Mouse (Mus musculus) hindbrain, embryonic 14.5 days (tissue): Measurements from ENCODE around the gene Pi4k2b. TPM values are rescaled to one million over a fixed set of nuclear protein-coding genes. Genes with fewer than 3 reads are reported as not detected.

ENCODE experiments used
- ATAC-seq: fragments of 200-750 bp; cut with Nextera tagmentation; 2 replicates; pipeline ENCODE4 v1.8.0; 2017; ENCODE audit warnings: moderate number of reproducible peaks, mild to moderate bottlenecking, moderate TSS enrichment, moderate library complexity; ENCODE audit not compliant: low FRiP score
- DNase-seq: peaks from one replicate; pipeline ENCODE4 v3.0.0-alpha.2; 2015; ENCODE audit warnings: low spot score
- H3K27ac ChIP-seq: fragments of 300-500 bp; sonication (generic); 2 replicates; pipeline ENCODE4 v1.5.1; 2014; ENCODE audit warnings: mild to moderate bottlenecking, moderate library complexity
- H3K27me3 ChIP-seq: fragments of 300-500 bp; sonication (generic); 2 replicates; pipeline ENCODE4 v1.6.1; 2014; ENCODE audit warnings: mild to moderate bottlenecking, low read length, mixed read lengths; ENCODE audit not compliant: control insufficient read depth, insufficient read depth
- H3K36me3 ChIP-seq: fragments of 300-500 bp; sonication (generic); replicated peaks from 2 replicates; pipeline ENCODE4 v1.6.1; 2014; ENCODE audit not compliant: control insufficient read depth, insufficient read depth
- H3K4me1 ChIP-seq: fragments of 300-500 bp; sonication (generic); replicated peaks from 2 replicates; pipeline ENCODE4 v1.6.1; 2014; ENCODE audit warnings: antibody characterized with exemption, low read length, mixed read lengths; ENCODE audit not compliant: control insufficient read depth, insufficient read depth
- H3K4me2 ChIP-seq: fragments of 300-500 bp; sonication (generic); replicated peaks from 2 replicates; pipeline ENCODE4 v1.6.1; 2014; ENCODE audit warnings: mild to moderate bottlenecking, moderate library complexity
- H3K4me3 ChIP-seq: fragments of 300-500 bp; sonication (generic); replicated peaks from 2 replicates; pipeline ENCODE4 v1.5.1; 2014; ENCODE audit warnings: mild to moderate bottlenecking, low read length
- H3K9ac ChIP-seq: fragments of 300-500 bp; sonication (generic); 2 replicates; pipeline ENCODE4 v1.6.1; 2014
- H3K9me3 ChIP-seq: fragments of 300-500 bp; sonication (generic); 2 replicates; pipeline ENCODE4 v1.6.1; 2016; ENCODE audit warnings: low read length; ENCODE audit not compliant: control insufficient read depth
- WGBS: fragments of 180-500 bp; shearing (Covaris S2); extraction: QIAGEN DNeasy Blood & Tissue Kit; methylation state at CpG from one replicate; pipeline ENCODE4 v1.1.7; 2014; 5-methylcytosine and 5-hydroxymethylcytosine counted together
- polyA plus RNA-seq: library from polyadenylated mRNA; unstranded; fragments of >200 nt; fragmentation: Nextera tagmentation; extraction: Ambion mirVana; gene quantifications from 2 replicates; pipeline ENCODE4 v1.2.1, GENCODE M21; 2014

Pi4k2b gene
- polyA plus RNA-seq, 1 experiment from 2014 or later, result 7.4 TPM

DNA sequence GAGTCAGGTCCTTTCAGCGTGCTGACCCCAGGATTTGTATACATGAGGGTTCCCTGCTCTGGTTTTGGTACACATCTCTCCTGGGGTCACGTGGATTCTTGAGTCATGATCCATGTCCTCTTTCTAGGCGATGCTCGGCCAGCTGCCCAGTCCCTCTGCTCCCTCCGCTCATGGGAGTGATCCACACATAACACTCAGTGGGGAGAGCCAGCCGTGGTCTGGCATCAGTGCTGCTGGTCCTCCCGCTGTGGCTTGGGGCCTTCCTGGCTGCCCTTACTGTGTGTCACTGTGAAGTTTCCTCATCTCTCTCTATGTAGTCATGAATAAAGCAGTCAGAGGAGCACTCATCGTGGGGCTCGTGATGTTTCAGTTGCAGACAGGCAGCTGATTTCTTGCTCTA is 52.7 kb downstream of the Pi4k2b start:
- Histone ChIP-seq H3K9ac (no peak overlapping the region), H3K4me3 (no peak overlapping the region), H3K4me1 (no peaks in the 10 kb centered on the region), H3K27ac (no peak overlapping the region), H3K36me3 (peaks cover 24% of the 10 kb centered on the region), H3K9me3 (no peaks in the 10 kb centered on the region), H3K27me3 (no peaks in the 10 kb centered on the region), H3K4me2 (no peak overlapping the region)
- DNase-seq, result no peak
- 93% methylated on average over 9 of the region's 9 CpGs for WGBS
- ATAC-seq, result no peak

GRCm38 (mm10) chr5:52799274-52799985 is 58.1 kb downstream of the Pi4k2b start:
- H3K27me3 ChIP-seq, result no peaks in the 10 kb centered on the region
- H3K27ac ChIP-seq, result no peak overlapping the region
- no peak for ATAC-seq
- no peaks in the 10 kb centered on the region for H3K4me1 ChIP-seq
- no peak overlapping the region for H3K4me2 ChIP-seq
- H3K36me3 ChIP-seq, result peaks cover 27% of the 10 kb centered on the region
- no peak overlapping the region for H3K9ac ChIP-seq
- 89% methylated on average over 12 of the region's 12 CpGs for WGBS
- no peak for DNase-seq
- no peak overlapping the region for H3K4me3 ChIP-seq
- no peaks in the 10 kb centered on the region for H3K9me3 ChIP-seq

GRCm38 (mm10) chr5:52805801-52806200 is 64.4 kb downstream of the Pi4k2b start:
- Histone ChIP-seq H3K4me3 (no peak overlapping the region), H3K27me3 (no peaks in the 10 kb centered on the region), H3K9me3 (no peaks in the 10 kb centered on the region), H3K4me2 (no peak overlapping the region), H3K27ac (no peak overlapping the region), H3K4me1 (no peaks in the 10 kb centered on the region), H3K9ac (no peak overlapping the region), H3K36me3 (0 out of 2 replicates have a peak, but pooled peaks cover 11% of the 10 kb centered on the region)
- DNase-seq, result no peak
- no peak for ATAC-seq
- 82% methylated on average over 4 of the region's 4 CpGs for WGBS

- DNase-seq (no peak), ATAC-seq (no peak)
- Histone ChIP-seq H3K4me1 (no peaks in the 10 kb centered on the region), H3K27me3 (no peaks in the 10 kb centered on the region), H3K9ac (no peak overlapping the region), H3K4me2 (no peak overlapping the region), H3K27ac (no peak overlapping the region), H3K36me3 (0 out of 2 replicates have a peak, but pooled peaks cover 11% of the 10 kb centered on the region), H3K9me3 (no peaks in the 10 kb centered on the region), H3K4me3 (no peak overlapping the region)
- WGBS, result 90% methylated on average over 8 of the region's 8 CpGs
Observed at GRCm38 (mm10) chr5:52806349-52806748, 65.0 kb downstream of the Pi4k2b start.

DNA sequence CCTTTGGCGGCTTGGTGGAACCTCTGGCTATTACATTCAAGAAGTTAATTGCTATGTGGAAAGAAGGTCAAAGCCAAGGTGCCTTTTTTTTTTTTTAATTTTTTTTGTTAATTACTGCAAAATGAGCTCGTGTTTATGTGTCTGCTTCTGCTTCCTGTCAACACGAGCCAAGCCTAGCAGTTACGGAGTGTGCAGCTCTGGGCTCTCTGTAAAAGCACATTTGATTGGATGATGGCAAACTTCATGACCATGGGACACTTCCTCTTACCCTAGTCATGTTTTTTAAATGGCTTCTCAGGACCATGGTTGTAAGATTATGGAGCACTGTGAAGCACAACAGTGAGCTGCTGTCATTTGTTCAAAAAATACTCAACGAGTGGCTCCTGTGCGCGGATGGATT is 65.7 kb downstream of the Pi4k2b start:
- Histone ChIP-seq H3K4me1 (no peaks in the 10 kb centered on the region), H3K27ac (no peak overlapping the region), H3K4me3 (no peak overlapping the region), H3K36me3 (0 out of 2 replicates have a peak, but pooled peaks cover 11% of the 10 kb centered on the region), H3K9me3 (no peaks in the 10 kb centered on the region), H3K9ac (no peak overlapping the region), H3K4me2 (no peak overlapping the region), H3K27me3 (no peaks in the 10 kb centered on the region)
- 96% methylated on average over 7 of the region's 7 CpGs for WGBS
- DNase-seq, result no peak
- no peak for ATAC-seq

DNA sequence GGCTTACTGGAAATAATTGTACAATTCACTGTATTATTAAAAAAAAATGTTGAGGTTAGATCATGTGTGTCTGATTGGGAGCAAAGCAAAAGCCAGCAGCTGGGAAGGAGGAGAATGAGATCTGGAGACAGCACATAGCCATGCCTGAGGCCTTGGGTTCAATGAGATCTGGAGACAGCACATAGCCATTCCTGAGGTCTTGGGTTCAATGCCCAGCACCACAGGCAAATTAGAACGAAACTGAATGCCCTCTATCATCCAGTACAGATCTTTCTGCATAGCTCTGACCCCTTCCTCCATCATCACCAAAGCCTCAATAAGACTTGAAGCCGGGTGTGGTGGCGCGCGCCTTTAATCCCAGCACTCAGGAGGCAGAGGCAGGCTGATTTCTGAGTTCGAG is 69.1 kb downstream of the Pi4k2b start:
- peaks cover 15% of the 10 kb centered on the region for H3K36me3 ChIP-seq
- DNase-seq (no peak), ATAC-seq (no peak)
- WGBS, result 97% methylated on average over 6 of the region's 6 CpGs
- no peak overlapping the region for H3K9ac ChIP-seq
- no peaks in the 10 kb centered on the region for H3K9me3 ChIP-seq
- no peaks in the 10 kb centered on the region for H3K4me1 ChIP-seq
- H3K4me3 ChIP-seq, result no peak overlapping the region
- H3K27me3 ChIP-seq, result no peaks in the 10 kb centered on the region
- H3K27ac ChIP-seq, result no peak overlapping the region
- no peak overlapping the region for H3K4me2 ChIP-seq

DNA sequence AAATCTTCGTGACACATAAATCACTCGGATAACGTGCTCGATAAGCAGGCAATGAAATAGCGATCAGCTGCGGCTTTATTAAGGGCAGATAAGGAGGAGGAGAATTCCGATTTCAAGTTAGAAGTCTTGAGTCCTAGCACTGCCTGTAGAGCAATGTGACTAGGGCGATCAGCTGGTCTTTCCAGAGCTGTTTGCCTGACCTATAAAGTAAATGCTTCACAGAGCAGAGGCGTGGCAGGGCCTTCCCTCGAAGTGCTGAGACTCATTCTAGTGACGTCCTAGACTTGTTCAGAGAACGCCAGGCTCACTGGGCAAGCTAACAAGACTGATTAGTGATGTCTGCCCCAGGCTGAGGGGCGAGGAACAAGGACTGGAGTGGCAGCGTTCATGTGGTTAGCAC is 69.7 kb downstream of the Pi4k2b start:
- Histone ChIP-seq H3K27me3 (no peaks in the 10 kb centered on the region), H3K4me3 (no peak overlapping the region), H3K27ac (no peak overlapping the region), H3K4me1 (no peaks in the 10 kb centered on the region), H3K4me2 (no peak overlapping the region), H3K9ac (no peak overlapping the region), H3K9me3 (no peaks in the 10 kb centered on the region), H3K36me3 (peaks cover 19% of the 10 kb centered on the region)
- DNase-seq (no peak), ATAC-seq (no peak)
- WGBS, result 90% methylated on average over 14 of the region's 14 CpGs

- 79% methylated on average over 10 of the region's 10 CpGs for WGBS
- no peaks in the 10 kb centered on the region for H3K4me1 ChIP-seq
- no peak overlapping the region for H3K9ac ChIP-seq
- DNase-seq (no peak), ATAC-seq (no peak)
- peaks cover 31% of the 10 kb centered on the region for H3K36me3 ChIP-seq
- no peak overlapping the region for H3K27ac ChIP-seq
- H3K4me3 ChIP-seq, result no peak overlapping the region
- no peak overlapping the region for H3K4me2 ChIP-seq
- no peaks in the 10 kb centered on the region for H3K9me3 ChIP-seq
- H3K27me3 ChIP-seq, result no peaks in the 10 kb centered on the region
Observed at GRCm38 (mm10) chr5:52812456-52812855, 71.1 kb downstream of the Pi4k2b start.

- 94% methylated on average over 7 of the region's 7 CpGs for WGBS
- Histone ChIP-seq H3K4me2 (no peak overlapping the region), H3K9me3 (no peaks in the 10 kb centered on the region), H3K36me3 (peaks cover 31% of the 10 kb centered on the region), H3K27ac (no peak overlapping the region), H3K4me1 (no peaks in the 10 kb centered on the region), H3K27me3 (no peaks in the 10 kb centered on the region), H3K4me3 (no peak overlapping the region), H3K9ac (no peak overlapping the region)
- ATAC-seq, result no peak
- no peak for DNase-seq
Observed at GRCm38 (mm10) chr5:52813312-52813711, 71.9 kb downstream of the Pi4k2b start.

- no peak for DNase-seq
- Histone ChIP-seq H3K4me2 (no peak overlapping the region), H3K9me3 (no peaks in the 10 kb centered on the region), H3K27ac (no peak overlapping the region), H3K27me3 (no peaks in the 10 kb centered on the region), H3K4me3 (no peak overlapping the region), H3K9ac (no peak overlapping the region), H3K4me1 (no peaks in the 10 kb centered on the region), H3K36me3 (peaks cover 41% of the 10 kb centered on the region)
- WGBS, result 94% methylated on average over 7 of the region's 7 CpGs
- no peak for ATAC-seq
Observed at GRCm38 (mm10) chr5:52818676-52819075, 77.3 kb downstream of the Pi4k2b start.
